Mouse (Mus musculus) midbrain, embryonic 12.5 days (tissue): ENCODE results near the gene Mnat1. TPM values are rescaled to one million over a fixed set of nuclear protein-coding genes. Genes with fewer than 3 reads are reported as not detected.
A peak's percentile ranks its signal among the peaks of the same experiment; 100 is the strongest.

Source experiments
- ATAC-seq: fragments of 200-750 bp; cut with Nextera tagmentation; 2 replicates; pipeline ENCODE4 v1.8.0; 2017; ENCODE audit warnings: low read depth, moderate TSS enrichment, moderate library complexity; ENCODE audit not compliant: low FRiP score
- H3K27ac ChIP-seq: fragments of 300-500 bp; sonication (generic); replicated peaks from 2 replicates; pipeline ENCODE4 v1.5.1; 2016; ENCODE audit warnings: mild to moderate bottlenecking
- H3K27me3 ChIP-seq: fragments of 300-500 bp; sonication (generic); 2 replicates; pipeline ENCODE4 v1.6.1; 2016; ENCODE audit warnings: mild to moderate bottlenecking
- H3K36me3 ChIP-seq: fragments of 300-500 bp; sonication (generic); 2 replicates; pipeline ENCODE4 v1.6.1; 2016
- H3K4me1 ChIP-seq: fragments of 300-500 bp; sonication (generic); 2 replicates; pipeline ENCODE4 v1.6.1; 2016
- H3K4me2 ChIP-seq: fragments of 300-500 bp; sonication (generic); replicated peaks from 2 replicates; pipeline ENCODE4 v1.6.1; 2016; ENCODE audit warnings: mild to moderate bottlenecking, moderate library complexity
- H3K4me3 ChIP-seq: fragments of 300-500 bp; sonication (generic); 2 replicates; pipeline ENCODE4 v1.5.1; 2016; ENCODE audit warnings: mild to moderate bottlenecking
- H3K9ac ChIP-seq: fragments of 300-500 bp; sonication (generic); replicated peaks from 2 replicates; pipeline ENCODE4 v1.6.1; 2016; ENCODE audit warnings: mild to moderate bottlenecking, moderate library complexity
- H3K9me3 ChIP-seq: fragments of 300-500 bp; sonication (generic); 2 replicates; pipeline ENCODE4 v1.6.1; 2016; ENCODE audit warnings: mild to moderate bottlenecking
- WGBS: fragments of 180-500 bp; shearing (Covaris S2); methylation state at CpG from one replicate; pipeline ENCODE4 v1.1.7; 2016; 5-methylcytosine and 5-hydroxymethylcytosine counted together
- polyA plus RNA-seq: library from polyadenylated mRNA; unstranded; fragments of >200 nt; fragmentation: Nextera tagmentation; extraction: Ambion mirVana; gene quantifications from 2 replicates; pipeline ENCODE4 v1.2.1, GENCODE M21; 2016

Mnat1 gene
- polyA plus RNA-seq, 1 experiment from 2014 or later, result 28.5 TPM

DNA sequence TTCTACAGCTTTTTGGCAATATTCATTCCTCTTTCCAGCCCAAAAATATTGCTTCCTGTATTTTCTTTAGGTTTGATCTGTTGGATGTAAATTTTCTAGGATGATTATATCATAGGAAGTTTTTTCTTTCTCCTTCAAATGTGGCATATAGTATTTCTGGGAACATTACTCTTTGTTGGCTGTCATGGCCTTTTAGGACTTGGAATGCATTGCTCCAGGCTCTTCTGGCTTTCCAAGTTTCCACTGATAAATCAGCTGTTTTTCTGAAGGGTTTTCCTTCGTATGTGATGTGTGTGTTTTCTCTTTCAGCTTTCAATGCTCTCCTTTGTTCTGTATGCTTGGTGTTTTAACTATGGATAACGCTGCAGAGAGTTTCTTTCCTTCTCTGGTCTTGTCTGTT is 131.5 kb downstream of the Mnat1 start:
- Histone ChIP-seq H3K4me1 (no peaks in the 10 kb centered on the region), H3K4me3 (no peak overlapping the region), H3K27me3 (no peaks in the 10 kb centered on the region), H3K4me2 (no peak overlapping the region), H3K27ac (no peak overlapping the region), H3K9me3 (no peaks in the 10 kb centered on the region), H3K36me3 (no peaks in the 10 kb centered on the region), H3K9ac (no peak overlapping the region)
- ATAC-seq, result no peak
- 65% methylated on average over 2 of the region's 2 CpGs for WGBS

DNA sequence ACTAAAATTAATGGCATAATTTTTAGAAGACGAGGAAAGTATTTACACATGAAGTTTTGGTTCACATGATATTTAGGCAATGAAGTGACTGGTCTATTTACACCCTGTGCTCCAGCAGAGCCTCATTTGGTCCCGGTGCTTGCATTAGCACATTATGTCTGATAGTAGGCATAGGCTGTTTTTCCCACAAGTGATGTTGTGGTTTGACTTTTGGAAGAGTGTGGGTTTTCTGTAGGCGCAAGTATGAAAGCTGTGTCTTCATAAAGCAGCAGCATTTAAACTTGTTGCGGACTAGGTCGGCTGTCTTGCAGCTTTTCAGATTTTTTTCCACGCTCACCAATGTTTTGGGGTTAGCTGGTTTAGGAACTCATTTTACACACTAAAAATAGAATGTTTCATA is 135.8 kb downstream of the Mnat1 start:
- no peak for ATAC-seq
- peaks cover 4% of the 10 kb centered on the region; the same call in 1 of the 2 replicates for H3K9me3 ChIP-seq
- no peak overlapping the region for H3K27ac ChIP-seq
- no peak overlapping the region for H3K4me3 ChIP-seq
- H3K27me3 ChIP-seq, result no peaks in the 10 kb centered on the region
- no peak overlapping the region for H3K4me2 ChIP-seq
- H3K36me3 ChIP-seq, result no peaks in the 10 kb centered on the region
- WGBS, result 95% methylated on average over 6 of the region's 6 CpGs
- no peaks in the 10 kb centered on the region for H3K4me1 ChIP-seq
- H3K9ac ChIP-seq, result no peak overlapping the region

DNA sequence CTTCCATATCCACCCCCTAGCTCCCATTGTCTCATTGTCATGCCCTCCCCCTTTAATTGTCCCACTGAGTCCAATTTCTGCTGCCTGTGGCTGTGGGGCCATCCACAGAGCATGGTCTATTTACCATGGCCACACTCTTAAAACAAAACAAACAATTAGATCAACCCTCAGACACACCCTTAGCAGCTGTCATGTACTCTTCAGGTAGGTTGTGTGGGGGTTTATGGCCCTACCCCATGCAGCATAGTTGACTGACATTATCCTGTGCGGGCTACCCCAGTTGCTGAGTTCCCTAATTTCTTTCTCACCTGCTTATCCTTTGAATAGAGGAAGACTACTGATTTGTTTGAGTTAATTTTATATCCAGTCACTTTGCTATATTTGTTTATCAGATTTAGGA is 136.8 kb downstream of the Mnat1 start:
- 92% methylated on average over 1 of the region's 1 CpGs for WGBS
- Histone ChIP-seq H3K9me3 (peaks cover 4% of the 10 kb centered on the region; the same call in 1 of the 2 replicates), H3K4me3 (no peak overlapping the region), H3K9ac (no peak overlapping the region), H3K4me1 (no peaks in the 10 kb centered on the region), H3K36me3 (no peaks in the 10 kb centered on the region), H3K27ac (no peak overlapping the region), H3K27me3 (no peaks in the 10 kb centered on the region), H3K4me2 (no peak overlapping the region)
- no peak for ATAC-seq

DNA sequence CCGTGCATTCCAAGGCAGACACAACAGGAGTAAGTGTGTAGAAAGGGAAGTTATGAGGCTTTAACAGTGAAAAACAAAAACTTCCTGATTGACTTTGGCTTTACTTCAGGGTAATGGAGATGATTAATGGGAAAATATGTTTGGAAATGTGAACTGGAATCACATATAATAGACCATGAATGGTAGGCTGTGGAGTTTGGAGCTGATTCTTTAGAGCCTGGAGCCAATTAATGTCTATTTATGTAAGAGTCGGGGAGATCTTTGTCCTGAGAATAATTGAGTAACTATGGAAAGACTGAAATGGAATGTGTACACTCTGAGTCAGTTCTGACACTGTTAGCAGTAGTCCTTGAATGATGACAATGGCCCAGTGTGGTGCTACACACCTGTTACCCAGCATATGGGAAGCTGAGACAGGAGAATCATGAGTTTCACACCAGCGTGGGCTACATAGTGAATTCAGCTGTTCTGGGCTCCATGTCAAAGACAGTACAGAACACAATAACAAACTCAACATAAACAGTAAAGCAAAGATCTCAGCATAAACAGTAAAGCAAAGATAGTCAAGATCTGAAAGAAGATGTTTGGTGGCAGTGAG is 142.0 kb downstream of the Mnat1 start:
- Histone ChIP-seq H3K4me3 (no peak overlapping the region), H3K27ac (no peak overlapping the region), H3K4me2 (no peak overlapping the region), H3K9me3 (0 out of 2 replicates have a peak, but pooled peaks cover under 1% of the 10 kb centered on the region), H3K36me3 (no peaks in the 10 kb centered on the region), H3K4me1 (no peaks in the 10 kb centered on the region), H3K27me3 (no peaks in the 10 kb centered on the region), H3K9ac (no peak overlapping the region)
- WGBS, result 88% methylated on average over 3 of the region's 3 CpGs
- no peak for ATAC-seq

DNA sequence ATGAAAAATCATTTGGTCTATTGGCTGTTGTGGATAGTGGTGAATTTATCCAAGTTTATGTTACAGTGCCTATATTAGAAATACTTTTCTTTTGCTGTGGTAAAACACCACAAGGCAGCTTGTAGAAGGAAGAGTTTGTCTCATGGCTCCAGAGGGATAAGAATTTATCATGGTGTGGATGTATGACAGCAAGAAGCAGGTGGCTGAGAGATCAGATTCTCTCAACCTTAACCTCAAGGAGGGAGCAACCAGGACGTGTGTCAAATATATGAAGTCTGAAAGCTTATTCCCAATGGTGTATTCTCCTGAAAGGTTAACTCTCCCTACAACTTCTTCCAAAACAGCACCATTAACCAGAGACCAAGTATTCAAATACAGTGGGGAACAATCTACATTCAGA is 143.1 kb downstream of the Mnat1 start:
- whole genome bisulfite sequencing, result 84% methylated on average over 1 of the region's 1 CpGs
- no peaks in the 10 kb centered on the region for H3K9me3 ChIP-seq
- no peak overlapping the region for H3K4me2 ChIP-seq
- no peak for ATAC-seq
- H3K9ac ChIP-seq, result no peak overlapping the region
- no peak overlapping the region for H3K4me3 ChIP-seq
- H3K27me3 ChIP-seq, result no peaks in the 10 kb centered on the region
- no peaks in the 10 kb centered on the region for H3K36me3 ChIP-seq
- no peaks in the 10 kb centered on the region for H3K4me1 ChIP-seq
- H3K27ac ChIP-seq, result no peak overlapping the region

DNA sequence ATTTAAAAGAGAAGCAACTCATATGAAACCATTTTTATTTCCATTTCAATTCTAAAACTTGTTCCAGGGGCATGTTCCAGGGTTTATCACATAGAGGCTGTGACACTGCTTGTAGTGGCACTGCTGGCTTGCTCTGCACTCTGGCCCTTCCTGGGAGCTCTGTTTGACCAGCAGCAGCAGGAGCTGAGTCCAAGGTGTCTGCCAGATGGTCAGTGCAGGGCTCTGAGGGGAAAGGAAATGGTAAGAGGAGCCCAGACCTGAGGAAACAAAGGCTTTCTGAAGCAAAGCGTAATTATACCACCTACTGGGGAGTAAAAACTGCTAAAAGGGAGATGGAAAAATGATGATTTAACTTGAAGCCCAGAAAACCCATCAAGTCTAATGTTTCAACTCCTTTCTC is 145.0 kb downstream of the Mnat1 start:
- no peaks in the 10 kb centered on the region for H3K4me1 ChIP-seq
- H3K36me3 ChIP-seq, result no peaks in the 10 kb centered on the region
- no peak overlapping the region for H3K4me2 ChIP-seq
- no peaks in the 10 kb centered on the region for H3K27me3 ChIP-seq
- 88% methylated on average over 1 of the region's 1 CpGs for WGBS
- H3K27ac ChIP-seq, result no peak overlapping the region
- H3K4me3 ChIP-seq, result no peak overlapping the region
- no peak overlapping the region for H3K9ac ChIP-seq
- ATAC-seq, result no peak
- no peaks in the 10 kb centered on the region for H3K9me3 ChIP-seq

DNA sequence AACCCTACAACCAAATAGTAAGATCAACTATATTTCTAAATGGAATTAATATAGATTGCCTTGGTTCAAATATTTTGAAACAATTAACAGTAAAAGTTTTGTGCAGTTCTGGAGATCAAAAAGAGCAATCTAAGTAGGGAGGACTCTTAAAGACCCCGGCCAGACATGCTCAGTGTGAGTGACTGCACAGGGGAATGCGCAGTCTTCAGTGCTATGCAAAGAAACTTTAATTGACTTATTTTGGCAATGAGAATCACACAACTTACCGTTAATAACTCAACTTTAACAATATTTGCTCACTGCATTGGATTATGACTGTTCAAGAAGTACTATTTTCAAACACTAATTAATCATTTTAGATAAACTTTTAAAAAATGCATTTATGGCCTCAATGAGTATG is 146.0 kb downstream of the Mnat1 start:
- Histone ChIP-seq H3K9me3 (no peaks in the 10 kb centered on the region), H3K4me2 (no peak overlapping the region), H3K36me3 (no peaks in the 10 kb centered on the region), H3K4me1 (no peaks in the 10 kb centered on the region), H3K27me3 (no peaks in the 10 kb centered on the region), H3K4me3 (no peak overlapping the region), H3K27ac (no peak overlapping the region), H3K9ac (no peak overlapping the region)
- ATAC-seq, result no peak
- WGBS, result 94% methylated on average over 3 of the region's 3 CpGs

DNA sequence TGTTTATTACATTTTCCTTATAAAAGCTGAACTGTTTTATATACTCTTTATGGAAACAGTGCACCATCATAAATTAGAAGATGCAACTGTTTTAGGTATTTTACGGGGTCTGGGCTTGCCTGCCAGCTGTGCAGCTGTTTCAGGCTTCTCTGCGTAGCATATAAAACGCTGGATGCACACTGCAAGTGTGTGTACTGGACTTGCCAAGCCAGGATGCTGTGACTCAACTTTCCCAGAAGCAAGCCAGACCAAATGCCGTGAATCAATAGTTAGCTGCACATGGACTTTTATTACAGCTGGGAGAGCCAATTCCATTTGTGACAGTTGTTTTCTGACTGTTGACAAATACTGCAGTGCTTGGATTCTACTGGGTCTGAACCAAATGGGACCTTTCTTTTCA is 146.4 kb downstream of the Mnat1 start:
- WGBS, result 93% methylated on average over 4 of the region's 4 CpGs
- no peak overlapping the region for H3K4me3 ChIP-seq
- no peak overlapping the region for H3K9ac ChIP-seq
- no peaks in the 10 kb centered on the region for H3K9me3 ChIP-seq
- no peaks in the 10 kb centered on the region for H3K4me1 ChIP-seq
- ATAC-seq, result no peak
- H3K36me3 ChIP-seq, result no peaks in the 10 kb centered on the region
- H3K4me2 ChIP-seq, result no peak overlapping the region
- no peaks in the 10 kb centered on the region for H3K27me3 ChIP-seq
- H3K27ac ChIP-seq, result no peak overlapping the region

DNA sequence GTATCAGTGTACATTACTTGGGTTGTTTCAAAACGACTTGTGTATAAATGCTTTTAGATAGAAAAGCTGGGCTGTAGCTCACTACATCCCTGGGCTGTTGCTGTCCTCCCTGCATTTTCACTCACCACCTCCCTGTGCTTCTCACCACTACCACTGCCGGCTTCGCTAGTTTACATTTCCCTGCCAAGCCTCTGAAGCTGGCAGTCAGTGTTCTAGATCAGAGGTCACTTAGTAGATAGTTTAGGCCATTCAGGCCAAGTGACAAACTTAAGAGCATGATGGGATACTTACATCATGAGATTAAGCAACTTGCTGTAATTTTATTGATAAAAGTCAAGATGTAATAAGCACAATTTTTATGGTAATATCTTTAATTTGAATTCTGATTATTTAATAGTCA is 151.4 kb downstream of the Mnat1 start:
- Histone ChIP-seq H3K4me3 (no peak overlapping the region), H3K4me1 (no peaks in the 10 kb centered on the region), H3K9ac (no peak overlapping the region), H3K36me3 (peaks cover 39% of the 10 kb centered on the region), H3K27ac (no peak overlapping the region), H3K27me3 (no peaks in the 10 kb centered on the region), H3K9me3 (peaks cover 7% of the 10 kb centered on the region; the same call in 1 of the 2 replicates), H3K4me2 (no peak overlapping the region)
- no peak for ATAC-seq
- 93% methylated on average over 3 of the region's 3 CpGs for WGBS

DNA sequence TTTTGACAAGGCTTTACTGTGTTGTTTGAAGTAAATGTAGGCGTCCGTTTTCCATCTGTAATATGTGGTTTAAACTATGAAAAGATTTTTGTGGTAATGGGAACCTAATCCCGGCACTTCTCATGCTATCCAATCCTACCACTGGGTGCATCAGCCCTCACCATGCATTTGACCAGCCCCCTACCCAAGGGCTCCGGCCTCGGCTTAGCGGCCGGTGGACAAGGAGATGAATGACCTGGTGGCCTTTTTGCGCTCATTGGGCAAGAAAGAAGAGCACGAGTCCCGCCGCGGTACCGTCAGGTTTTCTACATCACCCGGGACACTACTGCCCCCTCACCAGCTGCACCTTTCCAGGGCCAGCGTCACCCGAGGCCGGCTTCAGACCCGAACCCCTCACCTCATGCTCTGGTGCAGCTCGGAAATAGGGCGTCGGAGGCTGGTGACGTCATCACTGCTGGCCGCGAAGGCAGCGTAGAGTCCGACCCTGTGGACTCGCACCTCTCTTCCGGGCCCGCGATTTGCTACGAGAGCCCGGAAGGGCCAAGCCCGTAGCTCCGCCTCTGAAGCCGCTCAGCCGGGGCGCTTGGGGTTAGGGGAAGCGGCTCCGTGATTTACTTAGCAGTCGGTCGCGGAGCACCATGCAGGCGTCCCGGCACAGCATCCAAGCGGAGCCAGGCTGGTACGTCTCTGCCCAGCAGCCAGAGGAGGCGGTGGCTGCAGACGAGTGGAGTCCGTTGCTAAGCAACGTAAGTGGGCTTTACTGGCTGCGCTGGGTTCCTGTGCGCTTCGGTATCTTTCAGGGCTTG is 163.0 kb downstream of the Mnat1 start, which contains the start of the genes Trmt5 and Slc38a6:
Gene Trmt5, minus strand, starts transcription at position 424 of the 806 bp plus-strand sequence.
Gene Slc38a6, plus strand, starts transcription at position 493 of the 806 bp plus-strand sequence.
- peak within 1 kb of the TSS; percentile 71 for H3K4me3 ChIP-seq
- H3K4me2 ChIP-seq, result peak within 1 kb of the TSS; percentile 68
- WGBS, result under 1% methylated on average over 53 of the region's 53 CpGs
- H3K27me3 ChIP-seq, result no peaks in the 10 kb centered on the region
- peak; percentile 97 for ATAC-seq
- peak within 1 kb of the TSS; percentile 76 for H3K9ac ChIP-seq
- H3K9me3 ChIP-seq, result no peaks in the 10 kb centered on the region
- H3K4me1 ChIP-seq, result peaks cover 24% of the 10 kb centered on the region
- peaks cover 19% of the 10 kb centered on the region for H3K36me3 ChIP-seq
- H3K27ac ChIP-seq, result peak within 1 kb of the TSS; percentile 84

DNA sequence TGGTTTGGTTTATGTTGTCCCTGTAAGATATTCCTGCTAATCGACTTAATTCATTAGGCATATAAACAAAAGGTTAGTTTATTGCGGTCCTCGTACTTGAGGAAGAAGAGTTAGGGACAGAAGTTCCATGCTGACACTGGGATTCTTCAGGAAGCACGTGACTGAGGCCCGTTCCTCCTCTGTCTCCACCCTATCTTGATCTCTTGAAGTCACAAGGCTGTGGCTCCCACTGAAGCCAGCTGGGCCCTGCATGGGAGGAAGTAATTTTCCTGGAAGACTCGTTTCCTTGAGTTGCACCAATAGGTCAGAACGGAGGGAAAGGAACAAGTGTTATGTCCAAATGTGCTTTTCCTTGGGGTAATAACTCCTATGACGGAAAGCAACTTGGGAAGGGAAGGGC is 164.1 kb downstream of the Mnat1 start:
- peak overlapping the region; percentile 84; the same call in 1 of the 2 replicates for H3K27ac ChIP-seq
- no peaks in the 10 kb centered on the region for H3K9me3 ChIP-seq
- WGBS, result 78% methylated on average over 8 of the region's 8 CpGs
- no peaks in the 10 kb centered on the region for H3K27me3 ChIP-seq
- H3K9ac ChIP-seq, result peak overlapping the region; percentile 76; the same call in 1 of the 2 replicates
- peak overlapping the region; percentile 68 for H3K4me2 ChIP-seq
- H3K4me3 ChIP-seq, result peak overlapping the region; percentile 71
- no peak for ATAC-seq
- H3K36me3 ChIP-seq, result peaks cover 14% of the 10 kb centered on the region
- peaks cover 24% of the 10 kb centered on the region for H3K4me1 ChIP-seq

DNA sequence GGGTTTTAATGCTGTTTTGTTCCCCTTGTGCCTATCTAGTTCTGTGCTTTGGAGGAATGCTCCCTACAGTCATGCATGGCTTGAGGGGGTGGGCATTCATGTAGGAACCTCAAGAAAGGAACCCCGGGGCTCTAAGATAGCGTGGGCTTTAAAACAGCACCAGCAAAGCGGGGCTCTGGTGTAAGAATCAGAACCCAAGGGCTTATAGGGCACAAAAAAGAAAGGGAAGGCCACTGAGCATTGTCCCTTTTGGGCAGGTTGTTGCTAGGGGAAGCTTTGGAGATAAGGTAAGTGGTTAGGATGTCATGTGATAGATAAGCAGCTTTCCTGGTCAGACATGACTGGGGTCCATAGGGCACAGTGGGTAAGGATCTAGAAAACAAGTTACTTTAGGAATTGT is 165.1 kb downstream of the Mnat1 start:
- ATAC-seq, result no peak
- 90% methylated on average over 3 of the region's 3 CpGs for WGBS
- no peak overlapping the region for H3K9ac ChIP-seq

More for the DNA sequence above, 165.1 kb downstream of the Mnat1 start:
- H3K36me3 ChIP-seq, result peaks cover 10% of the 10 kb centered on the region
- no peak overlapping the region for H3K27ac ChIP-seq
- H3K4me2 ChIP-seq, result no peak overlapping the region
- H3K4me1 ChIP-seq, result peaks cover 19% of the 10 kb centered on the region
- H3K4me3 ChIP-seq, result no peak overlapping the region
- H3K9me3 ChIP-seq, result no peaks in the 10 kb centered on the region
- H3K27me3 ChIP-seq, result no peaks in the 10 kb centered on the region
